10 mouse cellular contexts compared by ENCODE assay signal in the genomic region with DNA sequence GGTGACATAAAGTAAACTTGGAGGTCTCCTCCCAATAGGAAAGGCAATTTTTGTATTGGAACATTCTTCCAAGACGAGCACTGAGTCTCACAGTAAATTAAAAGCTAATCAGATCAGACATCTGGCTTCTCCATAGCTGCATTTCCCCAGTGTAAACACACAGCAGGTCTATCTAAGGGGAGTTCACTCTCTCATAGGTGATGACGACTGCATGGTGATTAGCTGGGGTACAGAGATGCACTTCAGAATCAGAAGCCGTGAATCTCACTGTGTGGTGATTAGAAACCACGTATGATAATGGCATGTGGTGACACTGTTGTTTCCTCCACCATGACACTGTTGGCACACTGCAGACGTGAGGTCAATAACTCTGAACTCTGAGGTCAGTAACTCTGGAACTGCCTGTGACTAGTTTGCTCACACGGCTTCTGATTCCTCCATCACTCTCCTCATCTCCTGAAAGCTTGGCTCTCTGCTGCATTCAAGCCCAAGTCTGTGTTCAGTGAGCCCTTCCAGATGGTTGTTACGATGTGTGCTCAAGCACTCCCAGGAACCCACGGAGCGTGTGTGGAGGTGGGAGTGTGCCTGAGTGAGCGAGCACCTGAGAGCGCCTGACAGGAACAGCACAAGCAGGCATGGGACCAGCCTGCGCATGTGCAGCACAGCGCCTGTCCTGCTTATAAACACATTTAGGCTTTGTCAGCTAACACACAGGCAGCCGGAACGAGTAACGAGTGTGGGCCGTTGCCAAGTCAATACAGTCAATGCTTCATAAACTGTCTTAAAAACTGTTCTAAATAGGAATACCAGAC. TPM values are rescaled to one million over a fixed set of nuclear protein-coding genes. Genes with fewer than 3 reads are reported as not detected.
DNase-seq lines count a peak whose midpoint lies in the region; ATAC-seq lines count a peak whose summit lies in the region.
"Had no signal": no experiment of that assay in that cellular context is flagged by ENCODE, and none has a peak within 500 bp of the region (broad histone marks: within the 10 kb centered on the region; RNA-seq: fewer than 3 reads in every experiment).

No protein-coding gene starts in this region.

- peak; percentile 47 for DNase-seq in layer of hippocampus, adult 11-12 months (ENCODE audit: low spot score)
- no peak for DNase-seq in layer of hippocampus, postnatal 10 days (ENCODE audit: low spot score in 2 of 2)
- peak; percentile 50 for DNase-seq in kidney, postnatal 10 days
- no peak for DNase-seq in liver, embryonic 13.5 days
- DNase-seq in right cerebral cortex, adult 2 months (ENCODE audit: low spot score in 2 of 2), result peak; percentile 65 to 70
- no peak for DNase-seq in gastrocnemius, adult 18-20 months (ENCODE audit: low spot score)
- DNase-seq: cerebellum, adult 8-10 months; heart, postnatal 10 days had no signal

- no peak overlapping the region for H3K4me3 ChIP-seq in liver, embryonic 13.5 days (replicated peaks)

- H3K27ac ChIP-seq in liver, embryonic 13.5 days, result peak overlapping the region; percentile 21; the same call in 1 of the 2 replicates

- WGBS in liver, embryonic 13.5 days (ENCODE audit: insufficient replicate concordance), result 71% methylated on average over 17 of the region's 17 CpGs

- peak; percentile 46; the same call in 1 of the 2 replicates for ATAC-seq in liver, embryonic 13.5 days (ENCODE audit: low read depth)
- ATAC-seq in granulocyte monocyte progenitor cell, adult 5-6 weeks (replicated peaks; ENCODE audit: poor library complexity, severe bottlenecking), result no peak
- no peak for ATAC-seq in cerebellum, adult (ENCODE audit: insufficient number of reproducible peaks, low FRiP score, low TSS enrichment)

- H3K36me3 ChIP-seq in liver, embryonic 13.5 days, result peaks cover 75% of the 10 kb centered on the region

- H3K4me1 ChIP-seq in liver, embryonic 13.5 days (replicated peaks), result peaks cover 39% of the 10 kb centered on the region

- H3K9me3 ChIP-seq in liver, embryonic 13.5 days (replicated peaks), result no peaks in the 10 kb centered on the region

- H3K9ac ChIP-seq in liver, embryonic 13.5 days, result no peak overlapping the region

- no peak overlapping the region for H3K4me2 ChIP-seq in liver, embryonic 13.5 days

- H3K27me3 ChIP-seq in liver, embryonic 13.5 days, result no peaks in the 10 kb centered on the region

RNA-seq across cellular contexts. Expression of a gene that starts 35.2 kb away (rescaled TPM):
- 10 to 100 TPM; 73.0 to 76.0 TPM for total RNA-seq in layer of hippocampus, postnatal 10 days (2021)
- polyA plus RNA-seq in liver, embryonic 13.5 days (2015; fragmentation: Nextera tagmentation; extraction: Ambion mirVana), result 16.6 and 21.5 TPM in 2 replicates
- total RNA-seq in granulocyte monocyte progenitor cell, adult 5-6 weeks (2014; fragmentation: Nextera tagmentation), result 7.7 and 11.0 TPM in 2 replicates
- total RNA-seq in granulocyte monocyte progenitor cell, adult 5-6 weeks (2017), result 9.0 and 10.7 TPM in 2 replicates
- 100 to 1,000 TPM in 1 of 2 experiments, 10 to 100 TPM in 1; 90.7 to 133 TPM for total RNA-seq in gastrocnemius, adult 18-20 months (2021)

Comparison
In these comparisons a context has a peak if more than half of its experiments do, and no peak if none do; other contexts are left out.
1. DNase-seq: peak in layer of hippocampus, adult 11-12 months (single experiment), kidney, postnatal 10 days (single experiment) and right cerebral cortex, adult 2 months (2 of 2); none in layer of hippocampus, postnatal 10 days (0 of 2), liver, embryonic 13.5 days (single experiment) and gastrocnemius, adult 18-20 months (single experiment).
2. RNA of a gene that starts 35.2 kb away (total RNA-seq): 90.7 to 133 TPM in gastrocnemius, adult 18-20 months and 73.0 to 76.0 TPM in layer of hippocampus, postnatal 10 days; 7.7 to 11.0 TPM in granulocyte monocyte progenitor cell, adult 5-6 weeks; every median in the first group is over 4 times any median in the second.